Mouse (Mus musculus): ENCODE measurements around the gene Inip. TPM values are rescaled to one million over a fixed set of nuclear protein-coding genes. Genes with fewer than 3 reads are reported as not detected.

Inip gene
- total and polyA plus RNA-seq, 2 experiments from 2014 or later, result 34.1 to 43.2 TPM

- 14% methylated on average over 12 of the region's 12 CpGs for WGBS
- Histone ChIP-seq H3K4me2 (ENCODE audit: low read depth) (no peak overlapping the region), H3K9me3 (ENCODE audit: low read length) (no peaks in the 10 kb centered on the region), H3K9ac (no peak overlapping the region), H3K27ac (ENCODE audit: low read depth, low read length) (no peak overlapping the region), H3K36me3 (ENCODE audit: insufficient read depth) (no peaks in the 10 kb centered on the region), H3K27me3 (ENCODE audit: insufficient read depth, low read length) (no peaks in the 10 kb centered on the region), H3K4me1 (ENCODE audit: insufficient read depth) (no peaks in the 10 kb centered on the region; the same call in 1 of the 2 replicates), H3K4me3 (ENCODE audit: low read depth, low read length) (no peak overlapping the region)
- peak; percentile 75 for ATAC-seq
- no peak for TF ChIP-seq CTCF (IDR thresholded peaks at IDR 0.05; ENCODE audit: low read depth)
- peak; percentile 39 for DNase-seq
These were observed 18.2 kb upstream of the Inip start for GRCm38 (mm10) chr4:59819477-59820022.

DNA sequence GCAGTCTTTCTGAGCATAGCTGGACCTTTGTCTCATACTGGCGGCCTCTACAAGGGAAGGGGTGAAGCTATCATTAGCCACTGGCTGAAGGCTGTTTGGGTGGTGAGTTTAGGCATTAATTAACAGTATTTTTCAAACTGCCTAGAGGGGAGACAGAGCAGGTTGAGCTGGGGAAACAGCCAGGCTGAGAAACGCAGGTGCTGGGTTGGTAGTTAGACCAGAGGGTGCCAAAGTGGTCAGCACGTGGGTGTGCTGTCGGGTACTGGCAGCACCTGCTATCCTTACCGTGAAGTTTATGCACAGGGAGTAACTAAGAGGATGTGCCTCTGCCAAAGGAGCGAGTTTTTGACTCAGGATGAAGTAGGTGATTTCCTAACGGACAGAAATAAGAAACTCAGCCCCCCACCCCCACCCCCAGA is 17.7 kb upstream of the Inip start:
- no peak overlapping the region for H3K4me2 ChIP-seq (ENCODE audit: low read depth)

DNA sequence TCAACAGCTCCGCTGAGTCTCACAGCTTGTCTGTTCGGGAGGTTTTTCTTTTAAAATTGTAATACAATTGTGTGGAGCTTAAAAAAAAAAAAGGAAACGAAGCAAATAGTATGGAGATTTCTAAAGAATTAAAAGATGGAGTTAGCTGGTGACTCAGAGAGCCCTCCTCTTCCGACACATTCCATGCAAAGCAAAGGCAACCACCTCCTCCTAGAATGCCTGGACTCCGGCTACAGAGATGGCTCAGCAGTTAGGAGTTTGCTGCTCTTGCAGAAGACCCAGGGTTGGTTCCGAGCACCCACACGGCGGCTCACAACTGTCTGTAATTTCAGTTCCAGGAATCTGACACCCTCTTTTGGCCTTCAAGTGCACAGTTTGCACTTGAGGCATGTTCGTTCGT is 17.1 kb upstream of the Inip start:
- 56% methylated on average over 10 of the region's 10 CpGs for WGBS
- H3K4me3 ChIP-seq (ENCODE audit: low read depth, low read length), result no peak overlapping the region
- H3K9ac ChIP-seq, result no peak overlapping the region
- no peaks in the 10 kb centered on the region for H3K9me3 ChIP-seq (ENCODE audit: low read length)
- no peak for TF ChIP-seq CTCF (IDR thresholded peaks at IDR 0.05; ENCODE audit: low read depth)
- no peaks in the 10 kb centered on the region for H3K36me3 ChIP-seq (ENCODE audit: insufficient read depth)
- no peak overlapping the region for H3K27ac ChIP-seq (ENCODE audit: low read depth, low read length)
- ATAC-seq (no peak), DNase-seq (no peak)
- H3K27me3 ChIP-seq (ENCODE audit: insufficient read depth, low read length), result no peaks in the 10 kb centered on the region
- H3K4me2 ChIP-seq (ENCODE audit: low read depth), result no peak overlapping the region
- H3K4me1 ChIP-seq (ENCODE audit: insufficient read depth), result no peaks in the 10 kb centered on the region; the same call in 1 of the 2 replicates

More for the DNA sequence above, 17.7 kb upstream of the Inip start:
- DNase-seq (no peak), ATAC-seq (peak; percentile 30)
- Histone ChIP-seq H3K9me3 (ENCODE audit: low read length) (no peaks in the 10 kb centered on the region), H3K27ac (ENCODE audit: low read depth, low read length) (no peak overlapping the region), H3K36me3 (ENCODE audit: insufficient read depth) (no peaks in the 10 kb centered on the region), H3K4me3 (ENCODE audit: low read depth, low read length) (no peak overlapping the region), H3K4me1 (ENCODE audit: insufficient read depth) (no peaks in the 10 kb centered on the region; the same call in 1 of the 2 replicates), H3K27me3 (ENCODE audit: insufficient read depth, low read length) (no peaks in the 10 kb centered on the region), H3K9ac (no peak overlapping the region)
- no peak for TF ChIP-seq CTCF (IDR thresholded peaks at IDR 0.05; ENCODE audit: low read depth)
- WGBS, result 12% methylated on average over 7 of the region's 7 CpGs

DNA sequence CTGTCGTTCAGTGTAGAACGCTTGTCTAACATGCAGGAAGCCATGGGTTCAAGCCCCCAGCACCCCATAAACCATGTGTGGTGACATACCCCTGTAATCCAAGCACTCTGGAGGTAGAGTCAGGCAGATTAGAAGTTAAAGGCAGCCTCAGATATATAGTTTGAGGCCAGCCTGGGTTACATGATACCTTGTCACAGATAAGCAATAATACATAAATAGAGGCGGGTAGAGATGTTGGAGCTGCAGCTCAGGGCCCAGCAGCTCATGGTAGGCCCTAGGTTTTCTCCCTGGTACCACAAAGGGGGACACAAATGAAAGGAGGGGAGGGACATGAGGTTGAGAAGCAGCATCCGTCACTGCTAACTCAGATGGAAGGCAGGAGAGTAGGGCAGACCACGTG is 16.4 kb upstream of the Inip start:
- Histone ChIP-seq H3K4me1 (ENCODE audit: insufficient read depth) (no peaks in the 10 kb centered on the region; the same call in 1 of the 2 replicates), H3K36me3 (ENCODE audit: insufficient read depth) (no peaks in the 10 kb centered on the region), H3K27ac (ENCODE audit: low read depth, low read length) (no peak overlapping the region), H3K4me2 (ENCODE audit: low read depth) (no peak overlapping the region), H3K9me3 (ENCODE audit: low read length) (no peaks in the 10 kb centered on the region), H3K9ac (no peak overlapping the region), H3K27me3 (ENCODE audit: insufficient read depth, low read length) (no peaks in the 10 kb centered on the region), H3K4me3 (ENCODE audit: low read depth, low read length) (no peak overlapping the region)
- WGBS, result 74% methylated on average over 5 of the region's 5 CpGs
- no peak for TF ChIP-seq CTCF (IDR thresholded peaks at IDR 0.05; ENCODE audit: low read depth)
- ATAC-seq (no peak), DNase-seq (no peak)

DNA sequence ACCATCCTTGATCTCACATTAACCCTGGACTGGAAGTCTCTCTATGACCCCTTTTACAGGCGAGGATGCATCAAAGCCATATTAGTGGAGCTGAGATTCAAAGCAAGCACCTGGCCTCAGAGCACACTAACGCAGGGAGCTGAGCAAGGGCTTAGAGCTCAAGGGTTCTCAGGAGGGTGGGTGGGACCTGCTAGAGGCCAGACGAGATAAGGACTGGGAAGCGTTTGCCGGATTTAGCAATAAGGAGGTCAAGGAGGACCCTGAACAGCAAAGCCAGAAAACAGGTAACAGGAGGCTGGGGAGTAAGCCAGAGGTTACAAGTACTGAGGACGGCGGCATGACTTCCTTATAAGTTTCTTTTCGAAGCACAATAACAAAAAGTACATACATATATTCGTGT is 15.1 kb upstream of the Inip start:
- Histone ChIP-seq H3K9me3 (ENCODE audit: low read length) (no peaks in the 10 kb centered on the region), H3K36me3 (ENCODE audit: insufficient read depth) (no peaks in the 10 kb centered on the region), H3K4me2 (ENCODE audit: low read depth) (no peak overlapping the region), H3K27me3 (ENCODE audit: insufficient read depth, low read length) (no peaks in the 10 kb centered on the region), H3K4me1 (ENCODE audit: insufficient read depth) (no peaks in the 10 kb centered on the region; the same call in 1 of the 2 replicates), H3K9ac (no peak overlapping the region), H3K27ac (ENCODE audit: low read depth, low read length) (no peak overlapping the region), H3K4me3 (ENCODE audit: low read depth, low read length) (no peak overlapping the region)
- ATAC-seq (no peak), DNase-seq (no peak)
- no peak for TF ChIP-seq CTCF (IDR thresholded peaks at IDR 0.05; ENCODE audit: low read depth)
- WGBS, result 76% methylated on average over 9 of the region's 9 CpGs

- Histone ChIP-seq H3K4me1 (ENCODE audit: insufficient read depth) (no peaks in the 10 kb centered on the region; the same call in 1 of the 2 replicates), H3K9me3 (ENCODE audit: low read length) (no peaks in the 10 kb centered on the region), H3K9ac (no peak overlapping the region), H3K4me2 (ENCODE audit: low read depth) (no peak overlapping the region), H3K4me3 (ENCODE audit: low read depth, low read length) (no peak overlapping the region), H3K36me3 (ENCODE audit: insufficient read depth) (no peaks in the 10 kb centered on the region), H3K27me3 (ENCODE audit: insufficient read depth, low read length) (no peaks in the 10 kb centered on the region), H3K27ac (ENCODE audit: low read depth, low read length) (no peak overlapping the region)
- no peak for DNase-seq
- no peak for ATAC-seq
- 48% methylated on average over 5 of the region's 5 CpGs for WGBS
- TF ChIP-seq CTCF (IDR thresholded peaks at IDR 0.05; ENCODE audit: low read depth), result no peak
These were observed 14.6 kb upstream of the Inip start for GRCm38 (mm10) chr4:59816016-59816415.

- no peak overlapping the region for H3K4me3 ChIP-seq (ENCODE audit: low read depth, low read length)
- DNase-seq (no peak), ATAC-seq (no peak)
- no peaks in the 10 kb centered on the region for H3K27me3 ChIP-seq (ENCODE audit: insufficient read depth, low read length)
- no peaks in the 10 kb centered on the region for H3K9me3 ChIP-seq (ENCODE audit: low read length)
- TF ChIP-seq CTCF (IDR thresholded peaks at IDR 0.05; ENCODE audit: low read depth), result no peak
- no peak overlapping the region for H3K27ac ChIP-seq (ENCODE audit: low read depth, low read length)
- H3K36me3 ChIP-seq (ENCODE audit: insufficient read depth), result no peaks in the 10 kb centered on the region
- H3K4me2 ChIP-seq (ENCODE audit: low read depth), result no peak overlapping the region
- H3K4me1 ChIP-seq (ENCODE audit: insufficient read depth), result no peaks in the 10 kb centered on the region; the same call in 1 of the 2 replicates
- WGBS, result 77% methylated on average over 4 of the region's 4 CpGs
- H3K9ac ChIP-seq, result no peak overlapping the region
These were observed 13.9 kb upstream of the Inip start for GRCm38 (mm10) chr4:59815121-59815810.

Data from forebrain, postnatal 0 days (tissue).